Mouse (Mus musculus): ENCODE measurements around the gene A130010J15Rik.

DNA sequence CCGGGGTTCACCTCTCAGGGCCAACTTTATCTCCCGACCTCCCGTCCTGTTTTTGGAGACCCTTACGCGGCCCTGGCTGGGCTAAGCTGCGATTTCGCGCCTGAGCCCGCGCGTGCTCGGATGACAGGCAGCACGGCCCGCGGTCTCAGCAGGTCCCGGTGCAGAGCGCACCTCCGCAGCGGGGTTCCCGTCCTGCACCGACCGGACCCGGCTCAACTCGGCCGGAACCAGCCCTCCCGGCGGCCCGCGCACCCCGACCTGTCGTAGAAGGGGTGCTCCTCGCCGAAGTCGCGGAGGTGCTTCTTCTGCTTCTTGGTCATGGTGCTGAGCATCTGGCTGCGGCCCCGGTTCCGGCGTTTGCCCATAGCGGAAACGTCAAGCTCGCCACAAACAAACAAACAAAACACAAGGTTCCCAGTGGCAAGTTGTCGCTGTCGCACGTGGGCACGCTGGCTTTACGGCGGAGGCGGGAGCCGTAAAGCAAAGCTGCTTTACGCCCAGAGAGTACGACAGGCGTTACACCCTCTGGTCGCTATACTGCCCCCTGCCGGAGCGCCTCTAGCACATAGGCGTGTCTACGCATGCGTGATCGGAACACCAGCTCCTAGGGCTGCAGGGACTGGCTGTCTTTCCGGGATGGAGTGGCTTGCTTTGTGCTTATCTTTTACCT, 37.9 kb upstream of the A130010J15Rik start, which contains the start of gene Diexf:
- TF ChIP-seq MAFK (IDR thresholded peaks at IDR 0.05; ENCODE audit: insufficient replicate concordance, low read length): no peak
- TF ChIP-seq TBP (conservative IDR thresholded peaks at IDR 0.05; ENCODE audit: low read depth, low read length): peak; percentile 86
- TF ChIP-seq SIN3A (IDR thresholded peaks at IDR 0.05; ENCODE audit: low read length): peak; percentile 96

Data from CH12.LX (cell line).